Mouse (Mus musculus) hindbrain, embryonic 16.5 days (tissue): ENCODE measurements around the gene Ghrh. TPM values are rescaled to one million over a fixed set of nuclear protein-coding genes. Genes with fewer than 3 reads are reported as not detected.
"Not testable (repeated sequence)": the region's sequence is repeated elsewhere in the genome, so short reads cannot be mapped to it uniquely, and the experiment has no call there.

Source experiments
- ATAC-seq: fragments of 200-750 bp; cut with Nextera tagmentation; 2 replicates; pipeline ENCODE4 v1.8.0; 2017; ENCODE audit warnings: moderate TSS enrichment, moderate library complexity
- H3K27ac ChIP-seq: fragments of 300-500 bp; sonication (generic); 2 replicates; pipeline ENCODE4 v1.5.1; 2014; ENCODE audit warnings: low read depth, mild to moderate bottlenecking, control low read depth, low read length, moderate library complexity
- H3K27me3 ChIP-seq: fragments of 300-500 bp; sonication (generic); replicated peaks from 2 replicates; pipeline ENCODE4 v1.6.1; 2014; ENCODE audit warnings: low read length; ENCODE audit not compliant: control insufficient read depth, insufficient read depth
- H3K36me3 ChIP-seq: fragments of 300-500 bp; sonication (generic); 2 replicates; pipeline ENCODE4 v1.6.1; 2014; ENCODE audit warnings: mild to moderate bottlenecking, low read length, moderate library complexity, mixed read lengths; ENCODE audit not compliant: control insufficient read depth, insufficient read depth
- H3K4me1 ChIP-seq: fragments of 300-500 bp; sonication (generic); 2 replicates; pipeline ENCODE4 v1.6.1; 2014; ENCODE audit warnings: low read depth, low read length; ENCODE audit not compliant: control insufficient read depth, insufficient read depth
- H3K4me2 ChIP-seq: fragments of 300-500 bp; sonication (generic); 2 replicates; pipeline ENCODE4 v1.6.1; 2014; ENCODE audit warnings: mild to moderate bottlenecking, low read length, control low read depth, moderate library complexity
- H3K4me3 ChIP-seq: fragments of 300-500 bp; sonication (generic); 2 replicates; pipeline ENCODE4 v1.5.1; 2014; ENCODE audit warnings: mild to moderate bottlenecking, low read length, control low read depth, moderate library complexity
- H3K9ac ChIP-seq: fragments of 300-500 bp; sonication (generic); 2 replicates; pipeline ENCODE4 v1.6.1; 2014; ENCODE audit warnings: low read depth, mild to moderate bottlenecking, control low read depth, low read length, moderate library complexity
- H3K9me3 ChIP-seq: fragments of 300-500 bp; sonication (generic); 2 replicates; pipeline ENCODE4 v1.6.1; 2014; ENCODE audit warnings: mild to moderate bottlenecking, low read length, moderate library complexity; ENCODE audit not compliant: control insufficient read depth
- WGBS: fragments of 180-500 bp; shearing (Covaris S2); extraction: QIAGEN DNeasy Blood & Tissue Kit; methylation state at CpG from one replicate; pipeline ENCODE4 v1.1.7; 2014; 5-methylcytosine and 5-hydroxymethylcytosine counted together
- polyA plus RNA-seq: library from polyadenylated mRNA; unstranded; fragments of >200 nt; fragmentation: Nextera tagmentation; extraction: Ambion mirVana; gene quantifications from 2 replicates; pipeline ENCODE4 v1.2.1, GENCODE M21; 2015

Ghrh gene
- 0.91 and 1.0 TPM in 2 replicates for polyA plus RNA-seq

- Histone ChIP-seq H3K9me3 (no peaks in the 10 kb centered on the region), H3K4me1 (peaks cover 33% of the 10 kb centered on the region), H3K36me3 (no peaks in the 10 kb centered on the region), H3K4me2 (peak within 1 kb of the TSS; percentile 34), H3K9ac (peak within 1 kb of the TSS; percentile 62), H3K4me3 (no peak within 1 kb of the TSS), H3K27me3 (no peaks in the 10 kb centered on the region), H3K27ac (peak within 1 kb of the TSS; percentile 93)
- ATAC-seq = peak; percentile 85
- WGBS = 21% methylated on average over 26 of the region's 26 CpGs
Observed at GRCm38 (mm10) chr2:157347361-157348159, at the start of gene Ghrh. Gene Ghrh, minus strand, starts transcription at chr2:157347506.

GRCm38 (mm10) chr2:157395960-157396359 is 48.7 kb upstream of the Ghrh start:
- no peak overlapping the region for H3K9ac ChIP-seq
- peak overlapping the region; percentile 17; the same call in 1 of the 2 replicates for H3K27ac ChIP-seq
- peaks cover 3% of the 10 kb centered on the region; the same call in 1 of the 2 replicates for H3K4me1 ChIP-seq
- no peak overlapping the region for H3K4me2 ChIP-seq
- H3K9me3 ChIP-seq = peaks cover 4% of the 10 kb centered on the region; the same call in 1 of the 2 replicates
- 62% methylated on average over 13 of the region's 13 CpGs for WGBS
- H3K27me3 ChIP-seq = no peaks in the 10 kb centered on the region
- ATAC-seq = 0 out of 2 replicates have a peak, but pooled peaks have one; percentile 18
- H3K4me3 ChIP-seq = no peak overlapping the region
- peaks cover 24% of the 10 kb centered on the region for H3K36me3 ChIP-seq

DNA sequence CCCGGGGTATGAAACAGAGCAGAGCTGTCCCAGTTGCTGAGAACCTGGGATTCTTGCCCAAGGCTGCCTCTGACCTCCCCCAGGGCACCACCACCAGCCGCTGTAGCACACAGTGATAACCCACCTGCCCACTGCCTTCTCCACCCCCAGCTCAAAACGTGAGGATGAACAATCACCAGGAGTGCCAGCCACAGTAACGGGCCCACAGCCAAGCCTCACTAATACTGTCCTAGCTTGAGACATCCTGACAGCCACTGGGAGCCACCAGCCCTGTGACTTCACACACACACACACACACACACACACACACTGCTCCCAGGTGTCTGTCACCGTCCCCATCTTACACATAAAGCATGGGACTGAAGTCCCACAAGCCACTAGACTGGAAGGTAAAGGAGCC is 48.1 kb upstream of the Ghrh start:
- no peak for ATAC-seq
- no peak overlapping the region for H3K4me2 ChIP-seq
- H3K9me3 ChIP-seq = peaks cover 4% of the 10 kb centered on the region; the same call in 1 of the 2 replicates
- peaks cover 3% of the 10 kb centered on the region; the same call in 1 of the 2 replicates for H3K4me1 ChIP-seq
- H3K36me3 ChIP-seq = peaks cover 24% of the 10 kb centered on the region
- H3K9ac ChIP-seq = no peak overlapping the region
- no peak overlapping the region for H3K4me3 ChIP-seq
- WGBS = 70% methylated on average over 5 of the region's 5 CpGs
- H3K27me3 ChIP-seq = no peaks in the 10 kb centered on the region
- peak overlapping the region; percentile 17; the same call in 1 of the 2 replicates for H3K27ac ChIP-seq

DNA sequence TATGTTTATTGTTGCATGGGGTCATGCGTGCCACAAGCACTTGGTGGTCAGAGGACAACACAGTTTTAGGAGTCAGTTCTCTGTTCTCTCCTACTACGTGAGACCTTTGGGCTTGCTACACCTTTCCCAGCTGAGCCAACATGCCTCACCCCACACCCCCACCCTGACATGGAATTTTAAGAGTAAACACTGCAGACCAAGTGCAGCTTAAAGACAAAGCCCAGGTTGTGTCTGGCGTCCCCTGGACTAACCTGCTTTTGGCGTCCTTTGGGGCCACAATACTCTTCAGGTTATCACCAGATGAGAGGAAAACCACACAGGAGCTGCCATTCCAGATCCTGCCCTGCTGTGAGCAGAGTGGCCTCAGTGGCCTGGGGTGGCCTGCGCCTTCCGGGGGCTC is 47.6 kb upstream of the Ghrh start:
- H3K27me3 ChIP-seq = no peaks in the 10 kb centered on the region
- H3K4me1 ChIP-seq = peaks cover 3% of the 10 kb centered on the region; the same call in 1 of the 2 replicates
- peaks cover 4% of the 10 kb centered on the region; the same call in 1 of the 2 replicates for H3K9me3 ChIP-seq
- 67% methylated on average over 6 of the region's 6 CpGs for WGBS
- no peak overlapping the region for H3K9ac ChIP-seq
- peaks cover 24% of the 10 kb centered on the region for H3K36me3 ChIP-seq
- H3K4me3 ChIP-seq = no peak overlapping the region
- no peak overlapping the region for H3K27ac ChIP-seq
- H3K4me2 ChIP-seq = no peak overlapping the region
- no peak for ATAC-seq

- H3K9ac ChIP-seq = no peak overlapping the region
Observed at GRCm38 (mm10) chr2:157393549-157393948, 46.2 kb upstream of the Ghrh start.

GRCm38 (mm10) chr2:157392331-157392730 is 45.0 kb upstream of the Ghrh start:
- H3K4me1 ChIP-seq = peaks cover 3% of the 10 kb centered on the region; the same call in 1 of the 2 replicates
- no peak overlapping the region for H3K27ac ChIP-seq
- ATAC-seq = no peak
- H3K4me2 ChIP-seq = no peak overlapping the region
- no peaks in the 10 kb centered on the region for H3K9me3 ChIP-seq
- H3K27me3 ChIP-seq = no peaks in the 10 kb centered on the region
- no peak overlapping the region for H3K4me3 ChIP-seq
- peaks cover 12% of the 10 kb centered on the region; the same call in 1 of the 2 replicates for H3K36me3 ChIP-seq
- H3K9ac ChIP-seq = no peak overlapping the region
- 91% methylated on average over 2 of the region's 2 CpGs for WGBS

More at GRCm38 (mm10) chr2:157393549-157393948, 46.2 kb upstream of the Ghrh start:
- H3K9me3 ChIP-seq = peaks cover 4% of the 10 kb centered on the region; the same call in 1 of the 2 replicates
- H3K27ac ChIP-seq = no peak overlapping the region
- H3K4me2 ChIP-seq = no peak overlapping the region
- H3K4me1 ChIP-seq = peaks cover 3% of the 10 kb centered on the region; the same call in 1 of the 2 replicates
- H3K36me3 ChIP-seq = peaks cover 23% of the 10 kb centered on the region
- ATAC-seq = no peak
- H3K4me3 ChIP-seq = no peak overlapping the region
- 98% methylated on average over 4 of the region's 4 CpGs for WGBS
- H3K27me3 ChIP-seq = no peaks in the 10 kb centered on the region

DNA sequence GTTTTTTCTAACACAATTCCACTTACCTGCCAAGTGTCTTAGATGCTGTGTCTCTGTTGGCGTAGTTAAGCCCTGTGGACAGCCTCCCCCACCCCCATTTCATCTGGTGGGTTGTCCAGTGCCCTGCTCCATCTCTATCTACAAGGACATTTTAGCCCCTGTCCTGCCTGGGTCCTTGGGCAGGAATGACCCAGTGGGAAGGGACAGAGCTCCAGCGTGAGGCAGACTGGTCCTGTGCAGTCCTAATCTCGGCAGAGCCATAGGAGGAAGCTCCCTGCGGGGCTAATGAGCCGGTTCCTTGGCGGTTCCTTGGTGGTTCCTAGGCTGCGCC is 42.2 kb upstream of the Ghrh start:
- Histone ChIP-seq H3K4me1 (no peaks in the 10 kb centered on the region), H3K36me3 (no peaks in the 10 kb centered on the region), H3K9me3 (no peaks in the 10 kb centered on the region), H3K9ac (no peak overlapping the region), H3K4me2 (no peak overlapping the region), H3K27me3 (no peaks in the 10 kb centered on the region), H3K27ac (no peak overlapping the region; the same call in 1 of the 2 replicates), H3K4me3 (no peak overlapping the region)
- no peak for ATAC-seq
- 85% methylated on average over 7 of the region's 7 CpGs for WGBS

DNA sequence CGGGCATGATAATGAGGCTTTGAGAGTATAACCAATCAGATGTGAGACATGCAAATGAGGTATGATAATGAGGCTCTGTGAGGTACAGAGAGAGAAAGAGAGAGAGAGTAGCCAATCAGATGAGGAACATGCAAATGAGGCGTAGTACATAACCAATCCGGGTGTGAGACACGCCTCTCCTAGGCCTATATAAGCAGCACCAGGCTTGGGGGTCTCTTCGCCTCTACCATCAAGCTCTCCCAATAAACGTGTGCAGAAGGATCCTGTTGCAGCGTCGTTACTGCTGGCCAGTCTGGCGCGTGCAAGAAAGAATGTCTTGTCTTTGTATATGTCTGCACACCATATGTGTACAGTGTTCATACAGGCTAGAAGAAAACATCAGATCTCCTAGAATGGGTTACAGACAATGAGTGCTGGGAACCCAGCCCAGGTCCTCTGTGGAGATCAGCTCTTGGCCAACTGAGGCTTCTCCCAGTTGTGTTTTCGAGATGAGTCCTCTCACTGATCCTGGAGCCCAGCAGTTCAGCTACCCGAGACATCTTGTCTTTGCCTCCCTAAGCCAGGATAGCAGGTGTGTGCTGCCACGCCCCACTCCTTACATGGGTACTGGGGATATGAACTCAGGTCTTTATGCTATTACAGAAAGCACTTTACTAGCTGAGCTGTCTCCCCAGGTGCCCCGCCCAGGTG is 41.7 kb upstream of the Ghrh start:
- not testable (repeated sequence) for H3K36me3 ChIP-seq, H3K4me1 ChIP-seq, H3K9ac ChIP-seq, H3K4me3 ChIP-seq, H3K4me2 ChIP-seq, H3K27ac ChIP-seq, H3K27me3 ChIP-seq, ATAC-seq, H3K9me3 ChIP-seq
- 95% methylated on average over 14 of the region's 14 CpGs for WGBS

DNA sequence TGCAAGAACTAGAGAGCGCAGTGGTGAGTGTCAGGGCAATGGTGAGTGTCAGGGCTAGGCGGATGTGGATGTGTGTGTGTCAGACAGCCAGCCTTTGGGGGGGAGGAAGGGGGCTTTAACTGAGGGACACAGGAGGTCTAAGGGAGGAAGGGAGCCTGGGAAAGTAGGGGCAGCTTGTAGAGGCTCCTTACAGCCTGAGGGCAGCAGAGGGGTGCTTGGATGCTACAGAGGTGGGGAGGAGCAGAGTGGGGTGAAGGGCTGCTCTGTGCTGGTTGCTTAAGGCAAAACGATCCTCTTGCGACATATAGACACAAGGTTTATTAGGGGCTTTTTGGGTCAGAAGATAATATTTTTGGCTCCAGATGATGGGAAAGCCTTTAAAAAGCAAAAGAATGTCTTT is 37.5 kb upstream of the Ghrh start:
- H3K4me2 ChIP-seq = no peak overlapping the region
- ATAC-seq = no peak
- no peaks in the 10 kb centered on the region for H3K9me3 ChIP-seq
- no peaks in the 10 kb centered on the region for H3K36me3 ChIP-seq
- WGBS = 77% methylated on average over 4 of the region's 4 CpGs
- H3K9ac ChIP-seq = no peak overlapping the region
- no peak overlapping the region for H3K27ac ChIP-seq
- H3K4me3 ChIP-seq = no peak overlapping the region
- no peaks in the 10 kb centered on the region for H3K27me3 ChIP-seq
- H3K4me1 ChIP-seq = no peaks in the 10 kb centered on the region
